Mouse (Mus musculus) frontal cortex, postnatal 25 days (tissue): ENCODE measurements around the gene Tmc5.

Experiments
- DNase-seq, 2 experiments: peaks; one replicate each; pipeline ENCODE4 v3.0.0; 2022; ENCODE audit warnings: low spot score in 2 of 2

Gene Tmc5

GRCm38 (mm10) chr7:118611185-118611749, 14.2 kb downstream of the Tmc5 start:
- DNase-seq, result no peak

GRCm38 (mm10) chr7:118611933-118612332, 14.8 kb downstream of the Tmc5 start:
- DNase-seq, result no peak

DNA sequence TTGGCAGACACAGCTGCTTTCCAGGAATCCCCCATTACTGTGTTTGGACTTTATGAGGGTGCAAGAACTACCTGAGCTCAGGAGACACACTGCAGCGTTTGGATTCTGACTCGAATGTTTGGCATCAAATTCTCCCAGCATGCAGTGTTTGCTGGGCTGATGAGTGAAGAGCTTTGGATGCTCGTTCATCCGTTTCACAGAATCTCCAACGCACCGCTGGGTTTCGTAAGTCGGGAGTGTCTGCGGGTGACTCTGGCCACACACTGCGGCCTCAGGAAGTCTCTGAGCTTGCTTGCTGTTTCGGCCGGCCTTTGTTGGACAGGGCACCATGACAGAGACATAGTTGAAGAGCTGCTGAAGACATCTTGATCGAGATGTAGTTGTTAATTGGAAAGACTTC, 17.0 kb downstream of the Tmc5 start:
- no peak for DNase-seq

DNA sequence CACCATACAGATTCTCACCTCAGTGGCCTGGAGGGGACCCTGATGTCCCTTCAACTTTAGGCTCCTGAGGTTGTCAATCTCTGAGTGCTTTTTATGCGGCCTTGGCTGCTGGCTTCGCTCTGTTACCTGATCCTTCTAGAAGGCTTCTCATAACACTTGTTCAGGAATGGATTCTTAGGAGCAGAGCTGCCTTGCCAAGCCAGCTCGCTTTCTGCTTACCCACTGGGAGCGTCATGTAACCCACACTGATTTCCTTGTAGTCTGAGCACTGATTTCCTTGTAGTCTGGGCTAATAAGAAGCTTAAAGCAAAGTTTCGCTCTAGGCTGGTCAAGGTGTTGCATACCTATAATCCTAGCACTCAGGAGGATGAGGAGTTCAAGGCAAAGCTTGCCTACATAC, 21.0 kb downstream of the Tmc5 start:
- DNase-seq, result no peak

DNA sequence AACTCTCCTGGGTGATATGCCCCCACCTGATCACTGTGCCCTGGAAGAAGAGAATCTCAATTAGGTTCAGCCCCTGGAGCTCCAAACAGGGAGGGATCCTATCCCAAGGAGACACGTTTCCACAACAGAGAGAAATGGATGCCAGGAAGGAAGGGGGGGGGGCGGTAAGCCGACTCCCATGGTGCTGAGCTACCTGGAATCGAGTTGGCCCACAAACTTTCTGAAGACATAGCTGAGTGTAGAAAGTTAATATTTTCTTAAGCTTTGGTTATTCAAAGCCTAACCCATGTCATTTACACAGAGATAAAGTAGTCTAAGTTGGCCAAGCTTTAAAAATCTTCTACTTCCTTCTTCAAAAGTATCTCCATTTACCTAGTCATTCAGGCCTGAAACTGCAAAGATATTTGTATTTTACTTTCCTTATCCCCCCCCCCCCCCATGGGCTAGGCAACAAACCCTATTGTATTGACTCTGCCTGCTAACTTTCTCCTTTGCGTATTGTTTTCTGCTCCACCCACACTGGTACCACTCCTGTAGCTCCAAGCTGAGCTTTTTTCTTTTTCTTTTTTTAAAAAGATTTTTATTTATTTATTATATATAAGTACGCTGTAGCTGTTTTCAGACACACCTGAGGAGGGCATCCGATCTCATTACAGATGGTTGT, 23.3 kb downstream of the Tmc5 start:
- no peak for DNase-seq

- DNase-seq, result no peak
Measured at GRCm38 (mm10) chr7:118621094-118621493, 24.0 kb downstream of the Tmc5 start.

DNA sequence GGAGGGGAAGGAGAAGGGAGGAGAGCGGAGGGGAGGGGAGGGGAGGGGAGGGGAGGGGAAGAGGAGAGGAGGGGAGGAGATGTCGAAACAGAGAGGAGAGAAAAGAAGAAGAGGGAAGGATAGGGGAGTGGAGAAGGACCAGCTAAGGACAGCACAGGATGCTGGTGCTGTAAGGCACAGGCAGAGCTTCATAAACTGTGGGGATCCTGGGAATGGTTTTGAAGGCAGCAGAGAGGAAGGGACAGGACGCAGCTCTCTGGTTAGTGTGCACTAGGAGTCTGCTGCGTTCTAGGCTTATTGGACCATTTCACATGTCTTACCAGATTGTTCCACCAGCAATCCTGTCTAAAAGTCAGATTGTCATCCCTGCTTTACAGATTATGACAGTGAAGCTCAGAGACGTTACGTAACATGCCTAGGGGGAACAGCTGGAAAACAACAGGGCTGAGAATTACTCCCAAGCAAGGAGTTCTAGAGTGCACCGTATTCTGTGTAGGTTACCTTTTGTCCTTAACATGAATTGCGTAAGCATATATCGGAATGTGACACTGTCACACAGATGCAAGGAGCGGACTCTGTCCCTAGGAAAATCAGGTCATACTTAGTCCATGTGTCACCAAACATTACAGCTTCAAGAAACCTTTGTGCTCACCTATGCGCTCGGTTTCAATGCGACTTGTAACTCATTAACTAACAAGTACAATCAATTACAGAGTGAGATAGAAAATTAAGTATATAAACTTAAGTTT, 30.6 kb downstream of the Tmc5 start:
- no peak for DNase-seq

DNA sequence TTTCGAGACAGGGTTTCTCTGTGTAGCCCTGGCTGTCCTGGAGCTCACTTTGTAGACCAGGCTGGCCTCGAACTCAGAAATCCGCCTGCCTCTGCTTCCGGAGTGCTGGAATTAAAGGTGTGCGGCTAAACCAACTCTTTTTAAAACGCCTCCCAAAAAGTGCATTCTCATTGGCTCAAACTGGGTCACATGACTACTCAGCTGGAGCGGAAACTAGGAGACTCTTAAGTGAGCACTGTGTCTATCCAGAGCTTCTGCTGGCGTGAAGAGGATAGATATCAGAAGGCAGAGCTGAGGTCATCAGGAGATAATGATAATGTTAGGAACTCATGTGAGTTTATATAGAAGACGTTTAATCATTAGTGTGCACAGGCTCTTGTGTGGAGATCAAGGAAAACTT, 36.0 kb downstream of the Tmc5 start:
- no peak for DNase-seq

GRCm38 (mm10) chr7:118633951-118634350, 36.9 kb downstream of the Tmc5 start:
- DNase-seq, result no peak

DNA sequence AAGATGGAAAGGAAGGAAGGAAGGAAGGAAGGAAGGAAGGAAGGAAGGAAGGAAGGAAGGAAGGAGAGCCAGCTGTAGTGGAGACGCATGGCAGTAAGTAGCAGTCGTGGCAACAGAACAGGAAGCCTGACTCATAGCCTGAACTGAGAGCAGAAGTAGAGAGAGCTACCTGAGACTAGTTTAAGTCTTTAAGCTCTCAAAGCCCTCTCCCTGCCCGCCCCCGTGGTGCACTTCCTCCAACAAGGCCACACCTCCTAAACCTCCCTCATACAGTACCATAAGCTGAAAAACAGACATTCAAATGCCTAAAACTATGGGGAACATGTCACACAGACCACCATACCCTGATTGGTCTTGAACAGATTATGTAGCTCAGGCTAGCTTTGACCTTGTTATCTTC, 40.4 kb downstream of the Tmc5 start:
- no peak for DNase-seq

DNA sequence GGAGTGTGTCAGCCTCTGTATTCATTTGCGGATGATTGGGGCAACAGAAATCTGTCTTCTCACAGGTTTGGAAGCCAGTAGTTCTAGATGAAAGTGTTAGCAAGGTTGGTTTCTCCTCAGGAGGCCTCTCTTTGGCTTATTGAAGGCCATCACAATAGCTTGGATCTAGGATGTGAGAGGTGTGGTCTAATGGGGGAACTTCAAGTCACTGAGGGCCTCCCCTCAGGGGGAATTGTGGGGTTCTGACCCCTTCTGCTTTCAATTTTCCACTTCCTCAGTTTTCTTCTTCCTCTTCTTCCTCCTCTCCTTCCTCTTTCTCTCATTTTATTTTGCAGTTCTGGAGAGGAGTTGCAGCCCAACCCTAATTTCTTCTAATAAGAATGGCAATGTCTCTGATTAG, 49.1 kb downstream of the Tmc5 start:
- no peak for DNase-seq

- no peak for DNase-seq
Measured at GRCm38 (mm10) chr7:118649328-118649727, 52.2 kb downstream of the Tmc5 start.

- DNase-seq, result no peak
Measured at GRCm38 (mm10) chr7:118650119-118650518, 53.0 kb downstream of the Tmc5 start.

- no peak for DNase-seq
Measured at GRCm38 (mm10) chr7:118650891-118651290, 53.8 kb downstream of the Tmc5 start.

DNA sequence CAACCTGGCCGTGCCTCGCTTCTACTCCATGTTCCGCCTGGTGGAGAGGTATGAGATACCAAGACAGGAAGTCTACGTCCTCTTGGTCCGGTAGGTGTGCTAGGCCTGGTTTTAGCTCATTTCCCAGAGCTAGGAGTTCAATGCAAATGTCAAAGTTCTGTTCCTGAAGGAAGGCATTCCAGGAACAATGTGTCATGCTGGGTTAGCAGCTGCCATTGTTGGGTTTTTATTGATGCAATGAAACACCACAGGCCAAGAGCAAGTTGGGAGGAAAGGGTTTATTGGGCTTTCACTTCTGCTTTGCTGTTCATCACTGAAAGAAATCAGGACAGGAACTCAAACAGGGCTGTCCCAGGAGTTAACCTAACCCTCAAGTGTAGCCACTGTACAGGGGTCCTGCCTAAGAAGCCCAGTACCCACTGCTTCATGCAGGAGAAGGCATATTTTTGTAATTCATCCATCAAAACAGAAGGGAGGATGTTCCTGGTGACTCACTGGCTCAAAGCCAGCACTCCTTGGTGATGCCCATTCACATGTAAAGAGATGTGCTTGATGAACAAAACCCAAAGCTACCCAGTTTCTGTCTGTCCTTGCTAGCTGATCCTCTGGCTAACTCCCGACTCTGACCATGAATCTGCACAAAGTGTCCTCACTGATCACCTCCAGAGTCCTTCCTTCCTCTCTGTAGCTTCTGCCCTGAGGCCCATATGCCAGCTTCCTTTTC, 55.6 kb downstream of the Tmc5 start:
- DNase-seq, result no peak

GRCm38 (mm10) chr7:118656730-118657129, 59.6 kb downstream of the Tmc5 start:
- DNase-seq, result no peak

- no peak for DNase-seq
Measured at GRCm38 (mm10) chr7:118667773-118668172, 70.7 kb downstream of the Tmc5 start.

GRCm38 (mm10) chr7:118670142-118670541, 73.0 kb downstream of the Tmc5 start:
- DNase-seq, result no peak

- no peak for DNase-seq
Measured at GRCm38 (mm10) chr7:118676826-118677225, 79.7 kb downstream of the Tmc5 start.

DNA sequence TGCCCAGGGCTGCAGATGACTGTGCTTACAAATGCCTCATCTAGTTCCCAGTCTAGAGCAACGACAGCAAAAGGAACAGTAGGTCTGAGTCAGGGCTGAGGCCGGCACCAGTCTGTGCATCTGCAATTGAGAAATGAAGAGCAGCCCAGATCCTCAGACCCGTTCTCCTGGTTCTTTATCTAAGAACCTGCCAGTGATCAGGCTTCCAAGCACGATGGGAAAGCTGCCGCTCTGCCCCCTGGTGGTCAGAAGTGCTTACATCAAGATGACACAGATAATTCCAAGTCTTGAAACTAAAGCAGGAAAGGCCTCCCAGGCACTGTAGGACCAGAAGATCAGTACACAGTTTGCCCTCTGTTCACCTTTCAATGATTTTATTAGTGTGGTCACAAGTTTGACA, 91.1 kb downstream of the Tmc5 start:
- peak; percentile 80 to 83 for DNase-seq

DNA sequence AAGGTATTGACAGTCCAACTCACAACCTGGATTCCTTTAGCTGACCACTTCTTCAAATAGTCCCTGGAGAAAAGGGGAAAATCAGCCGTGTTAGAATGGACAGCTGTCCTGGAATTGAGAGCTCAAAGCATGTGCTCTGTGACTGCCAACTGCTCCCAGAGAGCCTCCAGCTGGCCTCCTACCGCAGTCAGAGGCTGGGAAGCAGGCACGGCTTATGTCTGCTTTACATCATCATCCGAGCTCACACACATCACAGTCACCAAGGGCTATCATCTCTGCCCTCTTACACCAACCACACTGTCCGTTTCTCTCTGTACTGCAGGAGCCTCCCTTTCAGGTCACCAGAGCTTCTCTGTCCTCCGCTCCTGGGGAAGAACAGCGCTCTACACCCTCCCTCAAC, 92.0 kb downstream of the Tmc5 start:
- no peak for DNase-seq

DNA sequence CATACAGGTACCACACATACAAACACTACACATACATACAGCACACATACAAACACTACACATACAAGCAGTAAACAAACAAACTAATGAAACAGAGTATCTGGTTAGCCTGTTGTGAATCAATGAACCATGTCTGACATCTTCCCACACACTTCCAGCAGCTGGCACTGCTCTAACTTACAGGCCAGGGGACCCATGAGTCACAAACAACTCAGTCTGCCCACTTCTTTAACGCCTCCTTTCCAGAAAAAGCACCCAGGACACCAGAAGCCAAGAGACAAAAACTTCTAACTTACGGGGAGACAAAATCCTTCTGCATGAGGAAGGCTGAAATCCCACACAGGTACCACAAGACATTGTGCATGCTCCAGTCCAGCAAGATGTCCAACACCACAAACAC, 94.2 kb downstream of the Tmc5 start:
- no peak for DNase-seq

- DNase-seq, result no peak
Measured at GRCm38 (mm10) chr7:118696146-118696545, 99.0 kb downstream of the Tmc5 start.
